ENCODE assay signal across 13 mouse cellular contexts in the genomic region with DNA sequence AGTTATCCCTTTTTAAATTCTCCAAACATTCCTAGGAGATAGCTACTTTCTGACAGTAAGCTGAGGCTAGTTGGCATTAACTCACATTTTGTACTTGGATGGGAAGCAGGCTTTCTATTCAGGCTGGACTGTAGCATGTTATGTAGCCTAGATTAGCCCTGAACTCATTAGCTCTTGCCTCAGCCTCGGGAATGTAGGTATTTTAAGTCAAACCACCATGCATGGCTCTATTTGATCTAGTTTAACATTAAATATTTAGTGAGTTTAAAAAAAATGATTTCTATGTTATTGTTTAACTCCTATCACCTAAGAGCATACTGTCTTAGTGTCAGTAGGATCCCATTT.
DNase-seq lines count a peak whose midpoint lies in the region; ATAC-seq and TF ChIP-seq lines count a peak whose summit lies in the region.
"Had no signal": no experiment of that assay in that cellular context is flagged by ENCODE, and none has a peak within 500 bp of the region (broad histone marks: within the 10 kb centered on the region; RNA-seq: fewer than 3 reads in every experiment).

No protein-coding gene starts in this region.

- no peak overlapping the region for H3K4me2 ChIP-seq in heart, embryonic 12.5 days
- no peak overlapping the region for H3K4me2 ChIP-seq in hindbrain, postnatal 0 days (ENCODE audit: low read depth, low read length)
- H3K4me2 ChIP-seq in hindbrain, embryonic 12.5 days (replicated peaks), result no peak overlapping the region
- H3K4me2 ChIP-seq in lung, embryonic 14.5 days, result no peak overlapping the region
- H3K4me2 ChIP-seq: embryonic facial prominence, embryonic 12.5 days; liver, embryonic 12.5 days had no signal

- ATAC-seq in heart, embryonic 12.5 days (ENCODE audit: insufficient number of reproducible peaks, low FRiP score), result no peak
- no peak for ATAC-seq in hindbrain, postnatal 0 days
- ATAC-seq in hindbrain, embryonic 12.5 days (ENCODE audit: low FRiP score), result no peak
- 0 out of 2 replicates have a peak, but pooled peaks have one; percentile 10 for ATAC-seq in lung, embryonic 14.5 days (ENCODE audit: insufficient read depth)
- ATAC-seq: liver, embryonic 12.5 days had no signal

- no peak for TF ChIP-seq CTCF in hindbrain, postnatal 0 days (IDR thresholded peaks at IDR 0.05; ENCODE audit: low read depth)
- no peak for TF ChIP-seq CTCF in lung, embryonic 14.5 days (IDR thresholded peaks at IDR 0.05; ENCODE audit: low read depth)

- H3K4me3 ChIP-seq in heart, embryonic 12.5 days, result no peak overlapping the region
- H3K4me3 ChIP-seq in hindbrain, postnatal 0 days (ENCODE audit: low read length), result no peak overlapping the region
- no peak overlapping the region for H3K4me3 ChIP-seq in hindbrain, embryonic 12.5 days
- no peak overlapping the region for H3K4me3 ChIP-seq in lung, embryonic 14.5 days (ENCODE audit: low read depth, low read length)
- H3K4me3 ChIP-seq: embryonic facial prominence, embryonic 12.5 days; liver, embryonic 12.5 days had no signal

- WGBS in heart, embryonic 12.5 days, result 37% methylated on average over 1 of the region's 1 CpGs
- 43% methylated on average over 1 of the region's 1 CpGs for WGBS in hindbrain, postnatal 0 days
- WGBS in hindbrain, embryonic 12.5 days, result 39% methylated on average over 1 of the region's 1 CpGs
- WGBS in lung, embryonic 14.5 days, result 43% methylated on average over 1 of the region's 1 CpGs

- peak overlapping the region; percentile 43; the same call in 1 of the 2 replicates for H3K27ac ChIP-seq in heart, embryonic 12.5 days (ENCODE audit: poor library complexity, severe bottlenecking)
- H3K27ac ChIP-seq in hindbrain, postnatal 0 days, result peak overlapping the region; percentile 54
- no peak overlapping the region for H3K27ac ChIP-seq in hindbrain, embryonic 12.5 days
- H3K27ac ChIP-seq in lung, embryonic 14.5 days (ENCODE audit: low read depth), result peak overlapping the region; percentile 36; the same call in 1 of the 2 replicates
- H3K27ac ChIP-seq: embryonic facial prominence, embryonic 12.5 days; liver, embryonic 12.5 days had no signal

- H3K36me3 ChIP-seq in heart, embryonic 12.5 days, result peaks cover 5% of the 10 kb centered on the region; the same call in 1 of the 2 replicates
- no peaks in the 10 kb centered on the region for H3K36me3 ChIP-seq in hindbrain, postnatal 0 days (ENCODE audit: insufficient read depth, low read length)
- H3K36me3 ChIP-seq in hindbrain, embryonic 12.5 days, result no peaks in the 10 kb centered on the region
- H3K36me3 ChIP-seq in lung, embryonic 14.5 days (ENCODE audit: insufficient read depth), result no peaks in the 10 kb centered on the region
- H3K36me3 ChIP-seq: liver, embryonic 12.5 days had no signal

- H3K9me3 ChIP-seq in heart, embryonic 12.5 days (replicated peaks), result no peaks in the 10 kb centered on the region; the same call in 1 of the 2 replicates
- no peaks in the 10 kb centered on the region for H3K9me3 ChIP-seq in hindbrain, postnatal 0 days (ENCODE audit: low read length)
- no peaks in the 10 kb centered on the region for H3K9me3 ChIP-seq in hindbrain, embryonic 12.5 days (replicated peaks)
- no peaks in the 10 kb centered on the region for H3K9me3 ChIP-seq in lung, embryonic 14.5 days (ENCODE audit: low read depth, low read length)
- H3K9me3 ChIP-seq: embryonic facial prominence, embryonic 12.5 days; liver, embryonic 12.5 days had no signal

- H3K9ac ChIP-seq in heart, embryonic 12.5 days, result no peak overlapping the region
- no peak overlapping the region for H3K9ac ChIP-seq in hindbrain, postnatal 0 days (replicated peaks; ENCODE audit: low read length)
- H3K9ac ChIP-seq in hindbrain, embryonic 12.5 days, result no peak overlapping the region
- no peak overlapping the region for H3K9ac ChIP-seq in lung, embryonic 14.5 days
- H3K9ac ChIP-seq: embryonic facial prominence, embryonic 12.5 days; liver, embryonic 12.5 days had no signal

- peaks cover 24% of the 10 kb centered on the region for H3K4me1 ChIP-seq in heart, embryonic 12.5 days (replicated peaks)
- H3K4me1 ChIP-seq in hindbrain, postnatal 0 days (ENCODE audit: insufficient read depth, low read length), result no peaks in the 10 kb centered on the region
- H3K4me1 ChIP-seq in hindbrain, embryonic 12.5 days, result peaks cover 9% of the 10 kb centered on the region
- H3K4me1 ChIP-seq in lung, embryonic 14.5 days (ENCODE audit: insufficient read depth), result peaks cover 6% of the 10 kb centered on the region; the same call in 1 of the 2 replicates
- H3K4me1 ChIP-seq: liver, embryonic 12.5 days had no signal

- DNase-seq in heart, postnatal 4 days, result no peak
- no peak for DNase-seq in hindbrain, postnatal 0 days (ENCODE audit: low spot score)
- DNase-seq in lung, embryonic 14.5 days, result peak; percentile 27
- no peak for DNase-seq in lung, postnatal 4 days
- peak; percentile 28 for DNase-seq in adipocyte (ENCODE audit: low spot score)
- DNase-seq in T-cell, adult 2 months (ENCODE audit: low spot score), result no peak
- DNase-seq: lung, adult 2 months; thymus, adult 18-20 months; thymus, postnatal 4 days had no signal

- H3K27me3 ChIP-seq in heart, embryonic 12.5 days (replicated peaks), result no peaks in the 10 kb centered on the region
- H3K27me3 ChIP-seq in hindbrain, postnatal 0 days (ENCODE audit: insufficient read depth, low read length), result no peaks in the 10 kb centered on the region
- no peaks in the 10 kb centered on the region for H3K27me3 ChIP-seq in hindbrain, embryonic 12.5 days
- no peaks in the 10 kb centered on the region for H3K27me3 ChIP-seq in lung, embryonic 14.5 days (ENCODE audit: insufficient read depth, low read length)
- H3K27me3 ChIP-seq: embryonic facial prominence, embryonic 12.5 days; liver, embryonic 12.5 days had no signal

Comparison
In these comparisons a context has a peak if more than half of its experiments do, and no peak if none do; other contexts are left out.
1. DNase-seq: peak in lung, embryonic 14.5 days (single experiment) and adipocyte (single experiment); none in heart, postnatal 4 days (single experiment), hindbrain, postnatal 0 days (single experiment), lung, postnatal 4 days (0 of 2) and T-cell, adult 2 months (single experiment).